Comparison of ENCODE assay signal across 23 mouse cellular contexts in genomic region chr10:128370021-128370420, GRCm38 (mm10). TPM values are rescaled to one million over a fixed set of nuclear protein-coding genes. Genes with fewer than 3 reads are reported as not detected.
DNase-seq lines count a peak whose midpoint lies in the region; ATAC-seq and TF ChIP-seq lines count a peak whose summit lies in the region.
"Had no signal": no experiment of that assay in that cellular context is flagged by ENCODE, and none has a peak within 500 bp of the region (broad histone marks: within the 10 kb centered on the region; RNA-seq: fewer than 3 reads in every experiment).

No protein-coding gene starts in this region.

- no peak for TF ChIP-seq CTCF in bone marrow macrophage, adult 2 months (IDR thresholded peaks at IDR 0.05; ENCODE audit: low read depth, low read length)

- no peak overlapping the region for H3K4me3 ChIP-seq in hindbrain, embryonic 15.5 days
- H3K4me3 ChIP-seq in hindbrain, embryonic 10.5 days, result no peak overlapping the region
- H3K4me3 ChIP-seq in midbrain, embryonic 15.5 days, result no peak overlapping the region
- H3K4me3 ChIP-seq in midbrain, embryonic 14.5 days (replicated peaks; ENCODE audit: low read depth, low read length), result no peak overlapping the region
- H3K4me3 ChIP-seq in bone marrow macrophage, adult 2 months (ENCODE audit: insufficient read depth, low read length), result no peak overlapping the region; the same call in 1 of the 2 replicates
- H3K4me3 ChIP-seq in neural tube, embryonic 15.5 days (replicated peaks), result no peak overlapping the region

- H3K36me3 ChIP-seq in hindbrain, embryonic 15.5 days, result peaks cover 6% of the 10 kb centered on the region; the same call in 1 of the 2 replicates
- peaks cover 8% of the 10 kb centered on the region for H3K36me3 ChIP-seq in hindbrain, embryonic 10.5 days
- H3K36me3 ChIP-seq in midbrain, embryonic 15.5 days (replicated peaks), result no peaks in the 10 kb centered on the region
- H3K36me3 ChIP-seq in midbrain, embryonic 14.5 days (ENCODE audit: control insufficient read depth, insufficient read depth, low read length), result no peaks in the 10 kb centered on the region; the same call in 1 of the 2 replicates
- peaks cover 5% of the 10 kb centered on the region for H3K36me3 ChIP-seq in neural tube, embryonic 15.5 days
- H3K36me3 ChIP-seq: stomach, embryonic 15.5 days had no signal

- no peak for TF ChIP-seq POLR2A in bone marrow macrophage, adult 2 months (IDR thresholded peaks at IDR 0.05; ENCODE audit: borderline replicate concordance, low read depth, low read length)

- DNase-seq in hindbrain, embryonic 10.5 days (ENCODE audit: low spot score), result no peak
- no peak for DNase-seq in midbrain, embryonic 14.5 days
- no peak for DNase-seq in retina, embryonic 14.5 days (ENCODE audit: low spot score)
- DNase-seq: adrenal gland, adult 2 months; kidney, adult 8-10 months; kidney, postnatal 4 days; layer of hippocampus, postnatal 36 days; lung, adult 2 months; right cerebral cortex, adult 18-20 months; spleen, adult 18-20 months; thymus, postnatal 25 days had no signal

- H3K4me2 ChIP-seq in hindbrain, embryonic 15.5 days, result no peak overlapping the region
- H3K4me2 ChIP-seq in midbrain, embryonic 15.5 days, result no peak overlapping the region
- H3K4me2 ChIP-seq in midbrain, embryonic 14.5 days (ENCODE audit: low read length), result no peak overlapping the region
- no peak overlapping the region for H3K4me2 ChIP-seq in neural tube, embryonic 15.5 days

- no peak for ATAC-seq in hindbrain, embryonic 15.5 days (ENCODE audit: low FRiP score, low read depth)
- no peak for ATAC-seq in midbrain, embryonic 15.5 days (replicated peaks)
- ATAC-seq in midbrain, embryonic 14.5 days (ENCODE audit: low FRiP score, low TSS enrichment), result no peak
- no peak for ATAC-seq in neural tube, embryonic 15.5 days (ENCODE audit: low FRiP score)
- ATAC-seq: CD4-positive, CD25-positive, alpha-beta regulatory T cell, adult 4 months; midbrain, embryonic 13.5 days had no signal

- no peaks in the 10 kb centered on the region for H3K27me3 ChIP-seq in hindbrain, embryonic 15.5 days
- no peaks in the 10 kb centered on the region for H3K27me3 ChIP-seq in hindbrain, embryonic 10.5 days (ENCODE audit: insufficient read depth, poor library complexity, severe bottlenecking)
- H3K27me3 ChIP-seq in midbrain, embryonic 15.5 days (replicated peaks), result no peaks in the 10 kb centered on the region
- no peaks in the 10 kb centered on the region for H3K27me3 ChIP-seq in midbrain, embryonic 14.5 days (ENCODE audit: control insufficient read depth, insufficient read depth, low read length)
- no peaks in the 10 kb centered on the region for H3K27me3 ChIP-seq in neural tube, embryonic 15.5 days (replicated peaks)
- H3K27me3 ChIP-seq: embryonic facial prominence, embryonic 13.5 days; heart, embryonic 12.5 days; hindbrain, embryonic 13.5 days; midbrain, embryonic 13.5 days; stomach, embryonic 15.5 days had no signal

- 0 out of 2 replicates have a peak overlapping the region, but pooled peaks have one; percentile 97 for H3K27ac ChIP-seq in hindbrain, embryonic 15.5 days (replicated peaks)
- H3K27ac ChIP-seq in hindbrain, embryonic 10.5 days, result no peak overlapping the region
- H3K27ac ChIP-seq in midbrain, embryonic 15.5 days, result peak overlapping the region; percentile 96; the same call in 1 of the 2 replicates
- no peak overlapping the region for H3K27ac ChIP-seq in midbrain, embryonic 14.5 days (replicated peaks; ENCODE audit: low read depth, low read length)
- peak overlapping the region; percentile 93; the same call in 1 of the 2 replicates for H3K27ac ChIP-seq in bone marrow macrophage, adult 2 months (ENCODE audit: insufficient read depth, low read depth, low read length)
- H3K27ac ChIP-seq in neural tube, embryonic 15.5 days (replicated peaks), result peak overlapping the region; percentile 98; the same call in 1 of the 2 replicates

- H3K4me1 ChIP-seq in hindbrain, embryonic 15.5 days (replicated peaks), result peaks cover 19% of the 10 kb centered on the region
- H3K4me1 ChIP-seq in hindbrain, embryonic 10.5 days (replicated peaks), result peaks cover 25% of the 10 kb centered on the region
- H3K4me1 ChIP-seq in midbrain, embryonic 15.5 days, result peaks cover 24% of the 10 kb centered on the region
- H3K4me1 ChIP-seq in midbrain, embryonic 14.5 days (ENCODE audit: control insufficient read depth, insufficient read depth, low read length), result peaks cover 17% of the 10 kb centered on the region
- peaks cover 42% of the 10 kb centered on the region for H3K4me1 ChIP-seq in bone marrow macrophage, adult 2 months (ENCODE audit: control insufficient read depth, insufficient read depth, low read length)
- H3K4me1 ChIP-seq in neural tube, embryonic 15.5 days, result peaks cover 26% of the 10 kb centered on the region

- no peak overlapping the region for H3K9ac ChIP-seq in hindbrain, embryonic 15.5 days
- H3K9ac ChIP-seq in midbrain, embryonic 15.5 days, result no peak overlapping the region
- no peak overlapping the region for H3K9ac ChIP-seq in midbrain, embryonic 14.5 days (replicated peaks; ENCODE audit: low read length)
- H3K9ac ChIP-seq in neural tube, embryonic 15.5 days (replicated peaks), result no peak overlapping the region
- H3K9ac ChIP-seq: stomach, embryonic 15.5 days had no signal

- 50% methylated on average over 6 of the region's 6 CpGs for WGBS in hindbrain, embryonic 15.5 days
- WGBS in hindbrain, embryonic 10.5 days, result 69% methylated on average over 5 of the region's 6 CpGs
- 55% methylated on average over 5 of the region's 6 CpGs for WGBS in midbrain, embryonic 15.5 days
- WGBS in midbrain, embryonic 14.5 days, result 60% methylated on average over 6 of the region's 6 CpGs
- WGBS in neural tube, embryonic 15.5 days, result 60% methylated on average over 5 of the region's 6 CpGs

- H3K9me3 ChIP-seq in hindbrain, embryonic 15.5 days, result no peaks in the 10 kb centered on the region
- H3K9me3 ChIP-seq in hindbrain, embryonic 10.5 days, result no peaks in the 10 kb centered on the region
- H3K9me3 ChIP-seq in midbrain, embryonic 15.5 days, result no peaks in the 10 kb centered on the region
- no peaks in the 10 kb centered on the region for H3K9me3 ChIP-seq in midbrain, embryonic 14.5 days (ENCODE audit: control insufficient read depth, low read length)
- no peaks in the 10 kb centered on the region for H3K9me3 ChIP-seq in neural tube, embryonic 15.5 days (replicated peaks)
- H3K9me3 ChIP-seq: embryonic facial prominence, embryonic 13.5 days; hindbrain, embryonic 13.5 days; limb, embryonic 10.5 days; midbrain, embryonic 13.5 days; stomach, embryonic 15.5 days had no signal

RNA-seq across cellular contexts. Expression of gene Coq10a, which starts 1.2 kb away (rescaled TPM):
- polyA plus RNA-seq in hindbrain, embryonic 15.5 days (2015; fragmentation: Nextera tagmentation; extraction: Ambion mirVana), result 38.7 and 41.9 TPM in 2 replicates
- 14.5 and 21.6 TPM in 2 replicates for polyA plus RNA-seq in hindbrain, embryonic 10.5 days (2016; fragmentation: Nextera tagmentation; extraction: Ambion mirVana)
- polyA plus RNA-seq in midbrain, embryonic 15.5 days (2015; fragmentation: Nextera tagmentation; extraction: Ambion mirVana), result 42.6 and 44.2 TPM in 2 replicates
- polyA plus RNA-seq in midbrain, embryonic 14.5 days (2014; fragmentation: Nextera tagmentation; extraction: Ambion mirVana), result 50.5 and 53.0 TPM in 2 replicates
- 40.6 and 46.1 TPM in 2 replicates for polyA plus RNA-seq in bone marrow macrophage, adult 2 months (2012; ENCODE audit: insufficient read depth, insufficient read length, missing spikeins)
- polyA plus RNA-seq in neural tube, embryonic 15.5 days (2015; fragmentation: Nextera tagmentation; extraction: Ambion mirVana), result 34.6 and 40.8 TPM in 2 replicates

RNA-seq across cellular contexts. Expression of gene Ankrd52, which starts 6.9 kb away (rescaled TPM):
- polyA plus RNA-seq in hindbrain, embryonic 15.5 days (2015; fragmentation: Nextera tagmentation; extraction: Ambion mirVana), result 10.9 and 13.8 TPM in 2 replicates
- polyA plus RNA-seq in hindbrain, embryonic 10.5 days (2016; fragmentation: Nextera tagmentation; extraction: Ambion mirVana), result 9.6 and 10.3 TPM in 2 replicates
- polyA plus RNA-seq in midbrain, embryonic 15.5 days (2015; fragmentation: Nextera tagmentation; extraction: Ambion mirVana), result 15.0 and 15.6 TPM in 2 replicates
- 13.3 and 14.1 TPM in 2 replicates for polyA plus RNA-seq in midbrain, embryonic 14.5 days (2014; fragmentation: Nextera tagmentation; extraction: Ambion mirVana)
- 33.1 and 34.8 TPM in 2 replicates for polyA plus RNA-seq in bone marrow macrophage, adult 2 months (2012; ENCODE audit: insufficient read depth, insufficient read length, missing spikeins)
- polyA plus RNA-seq in neural tube, embryonic 15.5 days (2015; fragmentation: Nextera tagmentation; extraction: Ambion mirVana), result 11.2 and 13.1 TPM in 2 replicates

RNA-seq across cellular contexts. Expression of gene Slc39a5, which starts 31.0 kb away (rescaled TPM):
- 0.21 and 0.83 TPM in 2 replicates for polyA plus RNA-seq in hindbrain, embryonic 15.5 days (2015; fragmentation: Nextera tagmentation; extraction: Ambion mirVana)
- polyA plus RNA-seq in hindbrain, embryonic 10.5 days (2016; fragmentation: Nextera tagmentation; extraction: Ambion mirVana), result 0.55 TPM in 1 of 2 replicates, not detected in the other
- not detected in 2 replicates for polyA plus RNA-seq in midbrain, embryonic 15.5 days (2015; fragmentation: Nextera tagmentation; extraction: Ambion mirVana)
- polyA plus RNA-seq in midbrain, embryonic 14.5 days (2014; fragmentation: Nextera tagmentation; extraction: Ambion mirVana), result not detected in 2 replicates
- polyA plus RNA-seq in bone marrow macrophage, adult 2 months (2012; ENCODE audit: insufficient read depth, insufficient read length, missing spikeins), result not detected in 2 replicates
- 0.68 and 4.4 TPM in 2 replicates for polyA plus RNA-seq in neural tube, embryonic 15.5 days (2015; fragmentation: Nextera tagmentation; extraction: Ambion mirVana)
- polyA plus RNA-seq: adrenal gland, adult 2 months; CD4-positive, CD25-positive, alpha-beta regulatory T cell, adult 4 months; cerebellum, adult 2 months; hindbrain, embryonic 13.5 days; lung, adult 2 months had no signal

RNA-seq across cellular contexts. Expression of gene Cs, which starts 32.5 kb away (rescaled TPM):
- polyA plus RNA-seq in hindbrain, embryonic 15.5 days (2015; fragmentation: Nextera tagmentation; extraction: Ambion mirVana), result 267 and 278 TPM in 2 replicates
- polyA plus RNA-seq in hindbrain, embryonic 10.5 days (2016; fragmentation: Nextera tagmentation; extraction: Ambion mirVana), result 231 and 232 TPM in 2 replicates
- 256 and 257 TPM in 2 replicates for polyA plus RNA-seq in midbrain, embryonic 15.5 days (2015; fragmentation: Nextera tagmentation; extraction: Ambion mirVana)
- 221 and 247 TPM in 2 replicates for polyA plus RNA-seq in midbrain, embryonic 14.5 days (2014; fragmentation: Nextera tagmentation; extraction: Ambion mirVana)
- polyA plus RNA-seq in bone marrow macrophage, adult 2 months (2012; ENCODE audit: insufficient read depth, insufficient read length, missing spikeins), result 98.1 and 109 TPM in 2 replicates
- 268 and 273 TPM in 2 replicates for polyA plus RNA-seq in neural tube, embryonic 15.5 days (2015; fragmentation: Nextera tagmentation; extraction: Ambion mirVana)

RNA-seq across cellular contexts. Expression of gene Nabp2, which starts 41.3 kb away (rescaled TPM):
- polyA plus RNA-seq in hindbrain, embryonic 15.5 days (2015; fragmentation: Nextera tagmentation; extraction: Ambion mirVana), result 137 and 141 TPM in 2 replicates
- 144 and 147 TPM in 2 replicates for polyA plus RNA-seq in hindbrain, embryonic 10.5 days (2016; fragmentation: Nextera tagmentation; extraction: Ambion mirVana)
- 146 and 147 TPM in 2 replicates for polyA plus RNA-seq in midbrain, embryonic 15.5 days (2015; fragmentation: Nextera tagmentation; extraction: Ambion mirVana)
- polyA plus RNA-seq in midbrain, embryonic 14.5 days (2014; fragmentation: Nextera tagmentation; extraction: Ambion mirVana), result 142 and 144 TPM in 2 replicates
- polyA plus RNA-seq in bone marrow macrophage, adult 2 months (2012; ENCODE audit: insufficient read depth, insufficient read length, missing spikeins), result 47.2 and 62.7 TPM in 2 replicates
- polyA plus RNA-seq in neural tube, embryonic 15.5 days (2015; fragmentation: Nextera tagmentation; extraction: Ambion mirVana), result 128 and 133 TPM in 2 replicates

Comparison
In these comparisons a context has a peak if more than half of its experiments do, and no peak if none do; other contexts are left out.
1. H3K27ac ChIP-seq: peak in hindbrain, embryonic 15.5 days (single experiment), midbrain, embryonic 15.5 days (single experiment), bone marrow macrophage, adult 2 months (single experiment) and neural tube, embryonic 15.5 days (single experiment); none in hindbrain, embryonic 10.5 days (single experiment) and midbrain, embryonic 14.5 days (single experiment).